Mouse (Mus musculus): ENCODE results near the gene 4931417E11Rik. TPM values are rescaled to one million over a fixed set of nuclear protein-coding genes. Genes with fewer than 3 reads are reported as not detected.
A peak's percentile ranks its signal among the peaks of the same experiment; 100 is the strongest.

The 4931417E11Rik gene
- not detected in 2 replicates for polyA plus RNA-seq (2012; rRNA removed)

DNA sequence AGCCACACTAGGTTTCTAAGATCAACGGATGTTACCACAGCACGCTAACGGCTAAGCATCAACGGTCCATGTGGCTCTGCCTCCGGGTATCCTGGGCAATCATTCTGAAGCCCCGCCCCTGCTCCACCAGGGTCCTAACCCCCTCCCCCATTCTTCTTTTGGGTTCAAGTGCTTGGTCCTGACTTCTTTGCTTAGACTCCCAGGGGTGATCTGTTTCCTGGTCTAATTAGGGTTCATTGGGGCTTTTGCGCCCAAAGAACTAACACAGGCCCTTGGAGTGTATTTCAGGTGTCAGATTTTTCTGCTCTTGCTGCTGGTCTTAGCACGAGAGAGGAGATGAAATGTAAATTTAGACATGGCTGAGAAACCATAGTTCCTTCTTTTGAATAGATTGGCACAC is at the start of gene 4931417E11Rik:
Gene 4931417E11Rik, minus strand, starts transcription at position 101 of the 400 bp plus-strand sequence.
- no peaks in the 10 kb centered on the region for H3K27me3 ChIP-seq (ENCODE audit: control insufficient read depth, insufficient read depth, low read length)
- TF ChIP-seq POLR2A (IDR thresholded peaks at IDR 0.05; ENCODE audit: borderline replicate concordance, insufficient read depth, low read length) (no peak), CTCF (IDR thresholded peaks at IDR 0.05; ENCODE audit: borderline replicate concordance, insufficient read depth, low read depth, low read length) (no peak)
- no peak within 1 kb of the TSS for H3K4me3 ChIP-seq (replicated peaks; ENCODE audit: insufficient read depth, low read depth, low read length)
- no peak for DNase-seq
- 79% methylated on average over 8 of the region's 8 CpGs for WGBS
- no peaks in the 10 kb centered on the region for H3K4me1 ChIP-seq (ENCODE audit: control insufficient read depth, insufficient read depth, low read length)
- H3K27ac ChIP-seq (ENCODE audit: insufficient read depth, low read length), result no peak within 1 kb of the TSS

GRCm38 (mm10) chr6:73517818-73518396 is 48.4 kb upstream of the 4931417E11Rik start:
- Histone ChIP-seq H3K27me3 (ENCODE audit: control insufficient read depth, insufficient read depth, low read length) (no peaks in the 10 kb centered on the region), H3K27ac (ENCODE audit: insufficient read depth, low read length) (no peak overlapping the region), H3K4me3 (replicated peaks; ENCODE audit: insufficient read depth, low read depth, low read length) (no peak overlapping the region), H3K4me1 (ENCODE audit: control insufficient read depth, insufficient read depth, low read length) (no peaks in the 10 kb centered on the region)
- WGBS, result 21% methylated on average over 14 of the region's 14 CpGs
- DNase-seq, result peak; percentile 71 to 85
- TF ChIP-seq POLR2A (IDR thresholded peaks at IDR 0.05; ENCODE audit: borderline replicate concordance, insufficient read depth, low read length), result no peak
- peak; percentile 89 for TF ChIP-seq CTCF (IDR thresholded peaks at IDR 0.05; ENCODE audit: borderline replicate concordance, insufficient read depth, low read depth, low read length)

DNA sequence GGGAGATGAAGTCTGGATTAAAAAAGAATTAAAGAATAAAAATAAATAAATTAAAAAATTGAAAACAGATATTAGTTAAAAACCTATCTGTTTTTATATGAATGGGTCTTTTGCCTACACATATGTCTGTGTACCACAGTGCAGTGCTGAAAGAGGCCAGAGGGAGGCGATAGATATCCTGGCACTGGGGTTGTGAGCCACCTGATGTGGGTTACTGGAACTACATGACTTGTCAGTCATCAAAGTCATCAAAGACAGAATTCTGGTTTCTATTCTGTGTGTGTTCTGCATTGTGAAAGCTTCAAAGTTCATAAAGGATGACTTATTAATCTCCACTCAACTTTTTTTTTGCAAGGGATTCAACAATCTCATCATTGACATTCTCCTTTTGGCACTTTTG is 43.4 kb upstream of the 4931417E11Rik start:
- 42% methylated on average over 1 of the region's 1 CpGs for WGBS
- no peak for TF ChIP-seq POLR2A (IDR thresholded peaks at IDR 0.05; ENCODE audit: borderline replicate concordance, insufficient read depth, low read length)
- TF ChIP-seq CTCF (IDR thresholded peaks at IDR 0.05; ENCODE audit: borderline replicate concordance, insufficient read depth, low read depth, low read length), result no peak
- DNase-seq, result no peak
- Histone ChIP-seq H3K4me3 (replicated peaks; ENCODE audit: insufficient read depth, low read depth, low read length) (no peak overlapping the region), H3K4me1 (ENCODE audit: control insufficient read depth, insufficient read depth, low read length) (no peaks in the 10 kb centered on the region), H3K27me3 (ENCODE audit: control insufficient read depth, insufficient read depth, low read length) (no peaks in the 10 kb centered on the region), H3K27ac (ENCODE audit: insufficient read depth, low read length) (no peak overlapping the region)

DNA sequence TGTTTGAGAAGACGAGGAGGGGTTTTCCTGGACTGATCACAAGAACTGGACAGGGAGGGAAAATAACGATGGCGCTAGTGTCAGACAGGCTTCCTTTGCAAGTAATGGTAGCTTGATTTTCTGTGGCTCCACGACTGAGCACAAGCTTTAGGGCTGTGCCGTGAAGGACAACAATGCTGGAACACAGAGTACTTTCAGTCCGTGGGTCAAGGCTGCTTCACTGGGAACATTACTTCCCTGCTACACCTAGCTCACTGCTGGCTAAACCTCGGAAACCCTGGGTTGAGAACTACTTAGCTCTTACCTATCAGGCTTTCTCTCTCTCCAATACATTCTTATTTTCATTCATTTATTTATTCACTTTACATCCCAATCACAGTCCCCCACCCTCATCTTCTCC is 30.2 kb upstream of the 4931417E11Rik start:
- WGBS, result 87% methylated on average over 7 of the region's 7 CpGs

GRCm38 (mm10) chr6:73497321-73497720 is 27.9 kb upstream of the 4931417E11Rik start:
- no peak overlapping the region for H3K27ac ChIP-seq (ENCODE audit: insufficient read depth, low read length)
- DNase-seq, result no peak
- H3K4me3 ChIP-seq (replicated peaks; ENCODE audit: insufficient read depth, low read depth, low read length), result no peak overlapping the region
- TF ChIP-seq POLR2A (IDR thresholded peaks at IDR 0.05; ENCODE audit: borderline replicate concordance, insufficient read depth, low read length) (no peak), CTCF (IDR thresholded peaks at IDR 0.05; ENCODE audit: borderline replicate concordance, insufficient read depth, low read depth, low read length) (no peak)
- 76% methylated on average over 2 of the region's 2 CpGs for WGBS
- H3K27me3 ChIP-seq (ENCODE audit: control insufficient read depth, insufficient read depth, low read length), result no peaks in the 10 kb centered on the region
- H3K4me1 ChIP-seq (ENCODE audit: control insufficient read depth, insufficient read depth, low read length), result no peaks in the 10 kb centered on the region

More for the DNA sequence above, 30.2 kb upstream of the 4931417E11Rik start:
- Histone ChIP-seq H3K27ac (ENCODE audit: insufficient read depth, low read length) (no peak overlapping the region), H3K27me3 (ENCODE audit: control insufficient read depth, insufficient read depth, low read length) (no peaks in the 10 kb centered on the region), H3K4me3 (replicated peaks; ENCODE audit: insufficient read depth, low read depth, low read length) (no peak overlapping the region), H3K4me1 (ENCODE audit: control insufficient read depth, insufficient read depth, low read length) (no peaks in the 10 kb centered on the region)
- TF ChIP-seq POLR2A (IDR thresholded peaks at IDR 0.05; ENCODE audit: borderline replicate concordance, insufficient read depth, low read length) (no peak), CTCF (IDR thresholded peaks at IDR 0.05; ENCODE audit: borderline replicate concordance, insufficient read depth, low read depth, low read length) (no peak)
- DNase-seq, result no peak

GRCm38 (mm10) chr6:73490524-73490923 is 21.1 kb upstream of the 4931417E11Rik start:
- peak in 1 of 2 experiments; percentile 65 for DNase-seq
- TF ChIP-seq POLR2A (IDR thresholded peaks at IDR 0.05; ENCODE audit: borderline replicate concordance, insufficient read depth, low read length) (no peak), CTCF (IDR thresholded peaks at IDR 0.05; ENCODE audit: borderline replicate concordance, insufficient read depth, low read depth, low read length) (no peak)
- H3K4me1 ChIP-seq (ENCODE audit: control insufficient read depth, insufficient read depth, low read length), result no peaks in the 10 kb centered on the region
- no peak overlapping the region for H3K27ac ChIP-seq (ENCODE audit: insufficient read depth, low read length)
- 19% methylated on average over 1 of the region's 1 CpGs for WGBS
- no peaks in the 10 kb centered on the region for H3K27me3 ChIP-seq (ENCODE audit: control insufficient read depth, insufficient read depth, low read length)
- H3K4me3 ChIP-seq (replicated peaks; ENCODE audit: insufficient read depth, low read depth, low read length), result no peak overlapping the region

- no peaks in the 10 kb centered on the region for H3K27me3 ChIP-seq (ENCODE audit: control insufficient read depth, insufficient read depth, low read length)
- TF ChIP-seq CTCF (IDR thresholded peaks at IDR 0.05; ENCODE audit: borderline replicate concordance, insufficient read depth, low read depth, low read length), result no peak
- TF ChIP-seq POLR2A (IDR thresholded peaks at IDR 0.05; ENCODE audit: borderline replicate concordance, insufficient read depth, low read length), result no peak
- no peak overlapping the region for H3K27ac ChIP-seq (ENCODE audit: insufficient read depth, low read length)
- 91% methylated on average over 3 of the region's 3 CpGs for WGBS
- H3K4me1 ChIP-seq (ENCODE audit: control insufficient read depth, insufficient read depth, low read length), result no peaks in the 10 kb centered on the region
- no peak for DNase-seq
- no peak overlapping the region for H3K4me3 ChIP-seq (replicated peaks; ENCODE audit: insufficient read depth, low read depth, low read length)
These were observed 16.1 kb upstream of the 4931417E11Rik start for GRCm38 (mm10) chr6:73485616-73486015.

DNA sequence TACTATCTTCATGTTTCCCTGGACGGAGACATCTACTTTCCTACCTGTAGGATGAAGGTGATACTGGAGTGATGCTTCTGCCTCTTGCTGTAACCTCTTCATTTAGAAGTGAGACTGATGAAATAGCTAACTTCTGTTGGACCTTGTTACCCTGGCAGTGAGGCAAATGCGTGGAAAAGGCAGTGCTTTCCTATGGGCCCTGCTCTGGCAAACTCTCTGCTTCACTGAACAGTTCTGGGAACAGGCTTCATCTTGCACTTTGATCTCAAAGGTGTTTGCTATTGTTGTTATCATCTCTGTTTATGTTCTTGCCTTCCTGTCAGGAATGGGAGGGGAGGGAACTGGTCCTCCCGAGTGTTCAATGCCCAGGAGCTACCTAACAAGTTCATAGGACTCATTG is 3.4 kb downstream of the 4931417E11Rik start:
- H3K4me3 ChIP-seq (replicated peaks; ENCODE audit: insufficient read depth, low read depth, low read length), result no peak overlapping the region
- TF ChIP-seq CTCF (IDR thresholded peaks at IDR 0.05; ENCODE audit: borderline replicate concordance, insufficient read depth, low read depth, low read length) (no peak), POLR2A (IDR thresholded peaks at IDR 0.05; ENCODE audit: borderline replicate concordance, insufficient read depth, low read length) (no peak)
- WGBS, result 86% methylated on average over 3 of the region's 3 CpGs
- DNase-seq, result no peak
- H3K4me1 ChIP-seq (ENCODE audit: control insufficient read depth, insufficient read depth, low read length), result no peaks in the 10 kb centered on the region
- H3K27me3 ChIP-seq (ENCODE audit: control insufficient read depth, insufficient read depth, low read length), result no peaks in the 10 kb centered on the region
- no peak overlapping the region for H3K27ac ChIP-seq (ENCODE audit: insufficient read depth, low read length)
